Mouse (Mus musculus) hindbrain, embryonic 16.5 days (tissue): ENCODE measurements at regions not wholly inside any gene's neighbourhood (a gene's known extent, or its start where the extent isn't known, plus 50 kb on each side); places are given as distances from the start of the nearest gene placed in this dataset.

Source experiments
- ATAC-seq: fragments of 200-750 bp; cut with Nextera tagmentation; 2 replicates; pipeline ENCODE4 v1.8.0; 2017; ENCODE audit warnings: moderate TSS enrichment, moderate library complexity
- H3K27ac ChIP-seq: fragments of 300-500 bp; sonication (generic); 2 replicates; pipeline ENCODE4 v1.5.1; 2014; ENCODE audit warnings: low read depth, mild to moderate bottlenecking, control low read depth, low read length, moderate library complexity
- H3K27me3 ChIP-seq: fragments of 300-500 bp; sonication (generic); replicated peaks from 2 replicates; pipeline ENCODE4 v1.6.1; 2014; ENCODE audit warnings: low read length; ENCODE audit not compliant: control insufficient read depth, insufficient read depth
- H3K36me3 ChIP-seq: fragments of 300-500 bp; sonication (generic); 2 replicates; pipeline ENCODE4 v1.6.1; 2014; ENCODE audit warnings: mild to moderate bottlenecking, low read length, moderate library complexity, mixed read lengths; ENCODE audit not compliant: control insufficient read depth, insufficient read depth
- H3K4me1 ChIP-seq: fragments of 300-500 bp; sonication (generic); 2 replicates; pipeline ENCODE4 v1.6.1; 2014; ENCODE audit warnings: low read depth, low read length; ENCODE audit not compliant: control insufficient read depth, insufficient read depth
- H3K4me2 ChIP-seq: fragments of 300-500 bp; sonication (generic); 2 replicates; pipeline ENCODE4 v1.6.1; 2014; ENCODE audit warnings: mild to moderate bottlenecking, low read length, control low read depth, moderate library complexity
- H3K4me3 ChIP-seq: fragments of 300-500 bp; sonication (generic); 2 replicates; pipeline ENCODE4 v1.5.1; 2014; ENCODE audit warnings: mild to moderate bottlenecking, low read length, control low read depth, moderate library complexity
- H3K9ac ChIP-seq: fragments of 300-500 bp; sonication (generic); 2 replicates; pipeline ENCODE4 v1.6.1; 2014; ENCODE audit warnings: low read depth, mild to moderate bottlenecking, control low read depth, low read length, moderate library complexity
- H3K9me3 ChIP-seq: fragments of 300-500 bp; sonication (generic); 2 replicates; pipeline ENCODE4 v1.6.1; 2014; ENCODE audit warnings: mild to moderate bottlenecking, low read length, moderate library complexity; ENCODE audit not compliant: control insufficient read depth
- WGBS: fragments of 180-500 bp; shearing (Covaris S2); extraction: QIAGEN DNeasy Blood & Tissue Kit; methylation state at CpG from one replicate; pipeline ENCODE4 v1.1.7; 2014; 5-methylcytosine and 5-hydroxymethylcytosine counted together

- no peak overlapping the region for H3K9ac ChIP-seq
- 92% methylated on average over 14 of the region's 14 CpGs for WGBS
- H3K36me3 ChIP-seq, result no peaks in the 10 kb centered on the region
- H3K4me3 ChIP-seq, result no peak overlapping the region
- no peak overlapping the region for H3K4me2 ChIP-seq
- H3K9me3 ChIP-seq, result no peaks in the 10 kb centered on the region
- H3K27me3 ChIP-seq, result no peaks in the 10 kb centered on the region
- ATAC-seq, result no peak
- no peak overlapping the region for H3K27ac ChIP-seq
- no peaks in the 10 kb centered on the region; the same call in 1 of the 2 replicates for H3K4me1 ChIP-seq
Measured at GRCm38 (mm10) chr17:66244183-66244582, 120.9 kb downstream of the Ddx11 start.

DNA sequence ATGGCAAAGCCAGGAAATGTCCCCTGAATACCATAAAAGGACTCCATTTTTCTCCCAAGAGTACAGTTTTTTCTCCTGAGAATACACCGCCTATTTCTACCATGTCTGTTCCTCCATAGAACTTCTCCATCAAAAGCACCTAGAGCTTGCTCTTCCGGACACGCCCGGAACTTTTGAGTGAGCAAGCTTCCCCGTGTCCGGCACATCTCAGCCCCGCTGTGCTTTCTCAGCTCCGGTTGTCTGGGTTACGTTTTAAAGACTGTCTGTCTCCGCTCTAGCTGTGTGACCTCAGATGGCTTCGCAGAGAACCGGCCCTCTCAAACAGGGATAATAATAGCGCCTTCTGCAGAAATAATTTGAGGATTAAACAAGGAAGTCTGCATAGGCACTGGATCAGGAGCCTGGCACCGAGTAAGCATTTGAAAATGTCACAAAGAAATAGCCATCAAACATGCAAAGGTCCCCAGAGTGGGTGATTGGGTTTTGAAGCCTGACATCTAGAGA lies 122.8 kb downstream of the Ddx11 start:
- no peak overlapping the region for H3K4me2 ChIP-seq
- H3K4me1 ChIP-seq, result no peaks in the 10 kb centered on the region; the same call in 1 of the 2 replicates
- no peaks in the 10 kb centered on the region for H3K27me3 ChIP-seq
- no peaks in the 10 kb centered on the region for H3K36me3 ChIP-seq
- H3K9ac ChIP-seq, result no peak overlapping the region
- no peak overlapping the region for H3K27ac ChIP-seq
- ATAC-seq, result no peak
- no peaks in the 10 kb centered on the region for H3K9me3 ChIP-seq
- 68% methylated on average over 14 of the region's 14 CpGs for WGBS
- H3K4me3 ChIP-seq, result no peak overlapping the region

DNA sequence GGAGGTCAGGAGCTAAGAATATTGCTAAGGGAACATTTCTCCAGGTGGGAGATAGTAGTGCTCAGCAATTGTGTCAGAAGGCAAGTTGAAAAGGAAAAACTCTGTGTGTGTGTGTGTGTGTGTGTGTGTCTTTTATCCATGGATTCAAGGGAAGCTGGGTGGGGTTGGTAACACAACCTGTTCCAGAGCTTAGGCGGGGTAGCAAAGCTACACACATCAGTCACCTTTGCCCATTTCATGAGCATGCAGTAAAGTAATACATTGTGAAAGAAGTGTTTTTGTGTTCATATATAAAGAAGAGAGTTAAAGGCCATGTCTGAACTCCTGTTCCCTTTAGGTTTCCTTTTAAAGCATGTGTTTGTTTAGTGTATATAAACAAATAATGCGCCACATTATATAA lies 128.2 kb downstream of the Ddx11 start:
- no peaks in the 10 kb centered on the region for H3K4me1 ChIP-seq
- ATAC-seq, result no peak

DNA sequence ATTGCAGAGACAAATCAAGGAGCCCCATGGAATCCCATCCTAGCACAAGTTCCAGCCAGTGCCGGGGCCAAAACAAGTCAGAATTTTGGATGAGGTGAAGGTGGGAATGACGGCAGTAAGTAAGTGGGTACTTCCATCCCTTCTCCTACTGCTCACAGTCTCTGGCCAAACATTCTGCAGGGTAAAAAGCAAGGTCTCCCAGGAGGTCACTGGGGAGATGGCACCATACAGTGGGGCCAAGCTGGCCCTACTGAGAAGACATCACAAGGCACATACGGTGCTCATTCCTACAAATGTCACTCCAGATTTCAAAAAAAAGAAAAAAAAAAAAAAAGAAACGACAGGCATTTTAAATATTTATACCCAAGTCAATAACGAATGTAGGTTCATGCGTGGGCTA lies 129.6 kb downstream of the Ddx11 start:
- no peak overlapping the region for H3K9ac ChIP-seq
- WGBS, result 94% methylated on average over 6 of the region's 6 CpGs
- no peak overlapping the region for H3K27ac ChIP-seq
- H3K36me3 ChIP-seq, result no peaks in the 10 kb centered on the region
- no peak for ATAC-seq
- no peaks in the 10 kb centered on the region for H3K27me3 ChIP-seq
- H3K9me3 ChIP-seq, result no peaks in the 10 kb centered on the region
- H3K4me3 ChIP-seq, result no peak overlapping the region
- no peak overlapping the region for H3K4me2 ChIP-seq
- no peaks in the 10 kb centered on the region for H3K4me1 ChIP-seq

More for the DNA sequence above, 128.2 kb downstream of the Ddx11 start:
- Histone ChIP-seq H3K9me3 (no peaks in the 10 kb centered on the region), H3K9ac (no peak overlapping the region), H3K27me3 (no peaks in the 10 kb centered on the region), H3K36me3 (no peaks in the 10 kb centered on the region), H3K4me3 (no peak overlapping the region), H3K27ac (no peak overlapping the region), H3K4me2 (no peak overlapping the region)
- 99% methylated on average over 2 of the region's 2 CpGs for WGBS

DNA sequence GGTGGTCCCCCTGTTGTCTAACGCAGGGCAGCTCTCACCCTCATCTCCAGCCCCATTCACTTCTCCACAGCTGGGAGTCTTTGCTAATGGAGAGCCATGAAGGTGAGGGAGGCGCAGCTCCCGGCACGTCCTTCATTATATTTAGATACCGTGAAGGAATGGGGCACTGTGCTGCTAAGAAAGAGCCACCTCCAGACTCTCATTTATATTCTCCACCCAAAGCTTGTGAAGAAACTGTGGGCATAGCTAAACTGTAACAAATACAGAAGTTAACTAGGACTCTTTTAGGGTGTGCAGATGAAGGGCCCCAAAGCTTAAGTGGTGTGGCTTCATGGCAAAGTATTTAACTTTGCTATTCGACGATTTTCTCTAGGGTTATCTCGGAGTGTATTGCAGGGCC lies 136.4 kb downstream of the Ddx11 start:
- Histone ChIP-seq H3K9ac (no peak overlapping the region), H3K27ac (no peak overlapping the region), H3K4me2 (no peak overlapping the region), H3K27me3 (no peaks in the 10 kb centered on the region), H3K4me3 (no peak overlapping the region), H3K4me1 (no peaks in the 10 kb centered on the region), H3K9me3 (no peaks in the 10 kb centered on the region), H3K36me3 (no peaks in the 10 kb centered on the region)
- ATAC-seq, result no peak
- 62% methylated on average over 8 of the region's 8 CpGs for WGBS

- Histone ChIP-seq H3K9me3 (no peaks in the 10 kb centered on the region), H3K27ac (no peak overlapping the region), H3K36me3 (no peaks in the 10 kb centered on the region), H3K4me3 (no peak overlapping the region), H3K4me1 (peaks cover 3% of the 10 kb centered on the region; the same call in 1 of the 2 replicates), H3K4me2 (no peak overlapping the region), H3K27me3 (no peaks in the 10 kb centered on the region), H3K9ac (no peak overlapping the region)
- ATAC-seq, result no peak
- WGBS, result 80% methylated on average over 4 of the region's 4 CpGs
Measured at GRCm38 (mm10) chr17:66262681-66263240, 139.4 kb downstream of the Ddx11 start.

GRCm38 (mm10) chr17:66263405-66263804 lies 140.1 kb downstream of the Ddx11 start:
- H3K9ac ChIP-seq, result no peak overlapping the region
- H3K9me3 ChIP-seq, result no peaks in the 10 kb centered on the region
- H3K4me1 ChIP-seq, result peaks cover 3% of the 10 kb centered on the region; the same call in 1 of the 2 replicates
- H3K27ac ChIP-seq, result no peak overlapping the region
- no peak for ATAC-seq
- no peaks in the 10 kb centered on the region for H3K27me3 ChIP-seq
- no peaks in the 10 kb centered on the region for H3K36me3 ChIP-seq
- 91% methylated on average over 4 of the region's 4 CpGs for WGBS
- no peak overlapping the region for H3K4me2 ChIP-seq
- H3K4me3 ChIP-seq, result no peak overlapping the region

DNA sequence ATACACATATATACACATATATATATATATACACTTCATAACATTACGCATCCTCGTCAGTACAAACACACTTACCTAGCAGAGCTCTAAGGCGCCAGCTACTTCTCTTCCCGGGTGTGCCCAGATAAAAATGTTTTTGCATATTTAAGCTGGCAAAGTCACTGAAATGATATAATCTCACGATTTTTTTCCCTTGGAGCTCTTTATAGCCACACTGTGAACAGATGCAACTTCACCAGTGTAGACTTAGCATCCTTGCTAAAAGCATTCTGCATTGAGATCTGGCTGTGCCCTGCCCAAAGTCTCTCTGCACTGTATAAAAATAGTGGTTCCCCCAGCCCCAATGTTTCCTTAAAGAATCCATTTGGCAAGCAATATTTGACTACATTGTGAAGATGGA lies 143.5 kb downstream of the Ddx11 start:
- 85% methylated on average over 5 of the region's 5 CpGs for WGBS

DNA sequence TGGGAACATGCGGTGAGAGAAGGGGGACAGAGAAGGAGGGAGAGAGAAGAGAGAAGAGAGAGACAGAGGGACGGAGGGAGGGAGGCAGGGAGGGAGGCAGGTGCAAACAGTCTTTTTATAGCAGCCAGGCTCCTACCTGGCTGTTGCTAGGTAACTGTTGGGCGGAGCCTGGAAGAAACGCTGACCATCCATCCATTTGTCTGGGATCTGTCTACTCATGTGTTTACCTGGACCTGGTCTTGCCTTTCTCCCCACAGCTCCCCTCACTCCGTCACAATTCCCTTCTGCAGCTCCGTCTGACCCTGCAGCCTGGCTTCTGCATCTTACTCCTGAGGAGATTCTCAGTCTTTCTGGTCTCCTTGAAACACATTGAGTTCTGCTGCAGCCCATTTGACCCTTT lies 144.5 kb downstream of the Ddx11 start:
- Histone ChIP-seq H3K27me3 (no peaks in the 10 kb centered on the region), H3K4me2 (no peak overlapping the region), H3K9ac (no peak overlapping the region), H3K4me3 (no peak overlapping the region), H3K27ac (no peak overlapping the region), H3K9me3 (no peaks in the 10 kb centered on the region), H3K4me1 (peaks cover 3% of the 10 kb centered on the region; the same call in 1 of the 2 replicates), H3K36me3 (no peaks in the 10 kb centered on the region)
- 47% methylated on average over 6 of the region's 6 CpGs for WGBS
- peak; percentile 45; the same call in 1 of the 2 replicates for ATAC-seq

More for the DNA sequence above, 143.5 kb downstream of the Ddx11 start:
- Histone ChIP-seq H3K27me3 (no peaks in the 10 kb centered on the region), H3K4me1 (peaks cover 3% of the 10 kb centered on the region; the same call in 1 of the 2 replicates), H3K27ac (no peak overlapping the region), H3K4me2 (no peak overlapping the region), H3K4me3 (no peak overlapping the region), H3K9ac (no peak overlapping the region), H3K9me3 (no peaks in the 10 kb centered on the region), H3K36me3 (no peaks in the 10 kb centered on the region)
- no peak for ATAC-seq
